Mouse (Mus musculus): ENCODE results near the gene Msh5. TPM values are rescaled to one million over a fixed set of nuclear protein-coding genes. Genes with fewer than 3 reads are reported as not detected.

The Msh5 gene
- polyA plus RNA-seq, 1 experiment from 2014 or later = 2.3 TPM

- Histone ChIP-seq H3K4me1 (ENCODE audit: control insufficient read depth, insufficient read depth, low read length) (peaks cover 20% of the 10 kb centered on the region), H3K9ac (ENCODE audit: low read length) (peak overlapping the region; percentile 68), H3K27me3 (replicated peaks; ENCODE audit: control insufficient read depth, insufficient read depth, low read length) (no peaks in the 10 kb centered on the region), H3K4me2 (ENCODE audit: low read length) (peak overlapping the region; percentile 71), H3K27ac (ENCODE audit: low read depth, low read length) (peak overlapping the region; percentile 86), H3K36me3 (ENCODE audit: control insufficient read depth, insufficient read depth, low read length) (peaks cover 34% of the 10 kb centered on the region), H3K4me3 (ENCODE audit: low read depth, low read length) (peak overlapping the region; percentile 37), H3K9me3 (replicated peaks; ENCODE audit: control insufficient read depth, low read length) (no peaks in the 10 kb centered on the region)
- DNase-seq (ENCODE audit: low spot score) = peak; percentile 70
- WGBS = 2% methylated on average over 21 of the region's 21 CpGs
- peak; percentile 52 for ATAC-seq
These were observed 4.9 kb upstream of the Msh5 start for GRCm38 (mm10) chr17:35051156-35052086.

- DNase-seq (ENCODE audit: low spot score) = peak; percentile 58
These were observed 3.7 kb upstream of the Msh5 start for GRCm38 (mm10) chr17:35050126-35050750.

GRCm38 (mm10) chr17:35049561-35050016, 3.0 kb upstream of the Msh5 start, which contains the start of gene Clic1:
Clic1 (plus strand) TSS chr17:35049966.
- no peak for ATAC-seq
- H3K4me1 ChIP-seq (ENCODE audit: control insufficient read depth, insufficient read depth, low read length) = peaks cover 24% of the 10 kb centered on the region

More at GRCm38 (mm10) chr17:35050126-35050750, 3.7 kb upstream of the Msh5 start:
- peaks cover 22% of the 10 kb centered on the region for H3K36me3 ChIP-seq (ENCODE audit: control insufficient read depth, insufficient read depth, low read length)
- H3K4me2 ChIP-seq (ENCODE audit: low read length) = peak overlapping the region; percentile 71
- peak overlapping the region; percentile 37 for H3K4me3 ChIP-seq (ENCODE audit: low read depth, low read length)
- no peaks in the 10 kb centered on the region for H3K9me3 ChIP-seq (replicated peaks; ENCODE audit: control insufficient read depth, low read length)
- peak overlapping the region; percentile 86 for H3K27ac ChIP-seq (ENCODE audit: low read depth, low read length)
- H3K4me1 ChIP-seq (ENCODE audit: control insufficient read depth, insufficient read depth, low read length) = peaks cover 24% of the 10 kb centered on the region
- WGBS = under 1% methylated on average over 27 of the region's 27 CpGs
- 0 out of 2 replicates have a peak, but pooled peaks have one; percentile 8 for ATAC-seq
- peak overlapping the region; percentile 62 for H3K9ac ChIP-seq (ENCODE audit: low read length)
- no peaks in the 10 kb centered on the region for H3K27me3 ChIP-seq (replicated peaks; ENCODE audit: control insufficient read depth, insufficient read depth, low read length)

GRCm38 (mm10) chr17:35048932-35049440, 2.4 kb upstream of the Msh5 start:
- WGBS = 76% methylated on average over 5 of the region's 5 CpGs
- peak overlapping the region; percentile 86; the same call in 1 of the 2 replicates for H3K27ac ChIP-seq (ENCODE audit: low read depth, low read length)
- peaks cover 24% of the 10 kb centered on the region for H3K4me1 ChIP-seq (ENCODE audit: control insufficient read depth, insufficient read depth, low read length)
- H3K36me3 ChIP-seq (ENCODE audit: control insufficient read depth, insufficient read depth, low read length) = peaks cover 14% of the 10 kb centered on the region
- H3K4me3 ChIP-seq (ENCODE audit: low read depth, low read length) = no peak overlapping the region
- H3K27me3 ChIP-seq (replicated peaks; ENCODE audit: control insufficient read depth, insufficient read depth, low read length) = no peaks in the 10 kb centered on the region
- no peak overlapping the region for H3K9ac ChIP-seq (ENCODE audit: low read length)
- DNase-seq (ENCODE audit: low spot score) (no peak), ATAC-seq (no peak)
- no peak overlapping the region for H3K4me2 ChIP-seq (ENCODE audit: low read length)
- no peaks in the 10 kb centered on the region for H3K9me3 ChIP-seq (replicated peaks; ENCODE audit: control insufficient read depth, low read length)

More at GRCm38 (mm10) chr17:35049561-35050016, 3.0 kb upstream of the Msh5 start, which contains the start of gene Clic1:
- Histone ChIP-seq H3K27me3 (replicated peaks; ENCODE audit: control insufficient read depth, insufficient read depth, low read length) (no peaks in the 10 kb centered on the region), H3K9me3 (replicated peaks; ENCODE audit: control insufficient read depth, low read length) (no peaks in the 10 kb centered on the region), H3K4me2 (ENCODE audit: low read length) (peak within 1 kb of the TSS; percentile 71), H3K27ac (ENCODE audit: low read depth, low read length) (peak within 1 kb of the TSS; percentile 86), H3K9ac (ENCODE audit: low read length) (peak within 1 kb of the TSS; percentile 62), H3K36me3 (ENCODE audit: control insufficient read depth, insufficient read depth, low read length) (peaks cover 18% of the 10 kb centered on the region), H3K4me3 (ENCODE audit: low read depth, low read length) (peak within 1 kb of the TSS; percentile 37)
- 4% methylated on average over 11 of the region's 11 CpGs for WGBS
- DNase-seq (ENCODE audit: low spot score) = peak; percentile 78

- H3K9me3 ChIP-seq (replicated peaks; ENCODE audit: control insufficient read depth, low read length) = no peaks in the 10 kb centered on the region
- no peak overlapping the region for H3K4me3 ChIP-seq (ENCODE audit: low read depth, low read length)
- no peak overlapping the region for H3K9ac ChIP-seq (ENCODE audit: low read length)
- no peak for DNase-seq (ENCODE audit: low spot score)
- peaks cover 10% of the 10 kb centered on the region; the same call in 1 of the 2 replicates for H3K36me3 ChIP-seq (ENCODE audit: control insufficient read depth, insufficient read depth, low read length)
- H3K4me1 ChIP-seq (ENCODE audit: control insufficient read depth, insufficient read depth, low read length) = peaks cover 24% of the 10 kb centered on the region
- 59% methylated on average over 11 of the region's 11 CpGs for WGBS
- no peak overlapping the region for H3K4me2 ChIP-seq (ENCODE audit: low read length)
- ATAC-seq = no peak
- no peaks in the 10 kb centered on the region for H3K27me3 ChIP-seq (replicated peaks; ENCODE audit: control insufficient read depth, insufficient read depth, low read length)
- H3K27ac ChIP-seq (ENCODE audit: low read depth, low read length) = no peak overlapping the region
These were observed 1.8 kb upstream of the Msh5 start for GRCm38 (mm10) chr17:35048149-35048931.

- ATAC-seq = no peak
- H3K36me3 ChIP-seq (ENCODE audit: control insufficient read depth, insufficient read depth, low read length) = peaks cover 6% of the 10 kb centered on the region; the same call in 1 of the 2 replicates
- no peak overlapping the region for H3K27ac ChIP-seq (ENCODE audit: low read depth, low read length)
- DNase-seq (ENCODE audit: low spot score) = no peak
- no peaks in the 10 kb centered on the region for H3K9me3 ChIP-seq (replicated peaks; ENCODE audit: control insufficient read depth, low read length)
- WGBS = 58% methylated on average over 1 of the region's 1 CpGs
- H3K27me3 ChIP-seq (replicated peaks; ENCODE audit: control insufficient read depth, insufficient read depth, low read length) = no peaks in the 10 kb centered on the region
- H3K9ac ChIP-seq (ENCODE audit: low read length) = no peak overlapping the region
- no peak overlapping the region for H3K4me3 ChIP-seq (ENCODE audit: low read depth, low read length)
- no peak overlapping the region for H3K4me2 ChIP-seq (ENCODE audit: low read length)
- H3K4me1 ChIP-seq (ENCODE audit: control insufficient read depth, insufficient read depth, low read length) = peaks cover 24% of the 10 kb centered on the region
These were observed 1.1 kb upstream of the Msh5 start for GRCm38 (mm10) chr17:35047688-35048087.

GRCm38 (mm10) chr17:35045807-35046680, 501 bp downstream of the Msh5 start:
- Histone ChIP-seq H3K36me3 (ENCODE audit: control insufficient read depth, insufficient read depth, low read length) (no peaks in the 10 kb centered on the region), H3K4me2 (ENCODE audit: low read length) (peak overlapping the region; percentile 98), H3K27ac (ENCODE audit: low read depth, low read length) (peak overlapping the region; percentile 73; the same call in 1 of the 2 replicates), H3K27me3 (replicated peaks; ENCODE audit: control insufficient read depth, insufficient read depth, low read length) (no peaks in the 10 kb centered on the region), H3K4me1 (ENCODE audit: control insufficient read depth, insufficient read depth, low read length) (peaks cover 12% of the 10 kb centered on the region; the same call in 1 of the 2 replicates), H3K9me3 (replicated peaks; ENCODE audit: control insufficient read depth, low read length) (no peaks in the 10 kb centered on the region), H3K4me3 (ENCODE audit: low read depth, low read length) (peak overlapping the region; percentile 52), H3K9ac (ENCODE audit: low read length) (peak overlapping the region; percentile 79)
- WGBS = 5% methylated on average over 46 of the region's 48 CpGs
- peak; percentile 14 for ATAC-seq
- DNase-seq (ENCODE audit: low spot score) = no peak
